Mouse (Mus musculus): Measurements from ENCODE around the gene Scg3. TPM values are rescaled to one million over a fixed set of nuclear protein-coding genes. Genes with fewer than 3 reads are reported as not detected.

Scg3 gene
- total and polyA plus RNA-seq, 3 experiments = not detected

GRCm38 (mm10) chr9:75607496-75607895 is 76.4 kb downstream of the Scg3 start (continued):
- TF ChIP-seq POLR2AphosphoS2 (IDR thresholded peaks at IDR 0.05; ENCODE audit: low read length) = no peak

- Histone ChIP-seq H3K36me3 (ENCODE audit: control insufficient read depth in 1 of 2, insufficient read depth in 2 of 2, low read length in 2 of 2) (no peaks in the 10 kb centered on the region), H3K27ac (ENCODE audit: control insufficient read depth, low read depth, low read length) (no peak overlapping the region), H3K4me1 (ENCODE audit: control insufficient read depth in 1 of 2, insufficient read depth in 2 of 2, low read length in 2 of 2) (no peaks in the 10 kb centered on the region), H3K27me3 (ENCODE audit: control insufficient read depth in 1 of 2, insufficient read depth in 2 of 2, low read length in 2 of 2) (peaks cover 0 to 2% of the 10 kb centered on the region in 2 experiments; a peak in 2 of 4 replicates), H3K9me3 (replicated peaks; ENCODE audit: insufficient read depth, low read length) (no peaks in the 10 kb centered on the region), H3K9ac (ENCODE audit: control insufficient read depth, low read depth, low read length, poor library complexity, severe bottlenecking) (no peak overlapping the region), H3K79me2 (ENCODE audit: control insufficient read depth, insufficient read depth, low read length, poor library complexity) (no peaks in the 10 kb centered on the region), H3K4me3 (ENCODE audit: control insufficient read depth in 1 of 2, insufficient read depth in 1 of 2, low read depth in 2 of 2, low read length in 2 of 2) (no peak overlapping the region)
- no peak for TF ChIP-seq ZC3H11A (IDR thresholded peaks at IDR 0.05; ENCODE audit: low read depth, low read length)
- no peak for TF ChIP-seq SIN3A (IDR thresholded peaks at IDR 0.05; ENCODE audit: low read length)
- TF ChIP-seq NELFE (IDR thresholded peaks at IDR 0.05; ENCODE audit: low read depth, low read length) = no peak
- TF ChIP-seq ELF1 (IDR thresholded peaks at IDR 0.05; ENCODE audit: low read depth, low read length) = no peak
- TF ChIP-seq USF1 (IDR thresholded peaks at IDR 0.05; ENCODE audit: low read depth, low read length) = no peak
- TF ChIP-seq ETS1 (IDR thresholded peaks at IDR 0.05; ENCODE audit: low read depth, low read length) = no peak
- TF ChIP-seq HCFC1 (IDR thresholded peaks at IDR 0.05; ENCODE audit: low read depth, low read length) = no peak
- TF ChIP-seq MAFK (IDR thresholded peaks at IDR 0.05; ENCODE audit: borderline replicate concordance, low read depth, low read length) = no peak
- TF ChIP-seq ZKSCAN1 (IDR thresholded peaks at IDR 0.05; ENCODE audit: low read depth, low read length) = no peak
- TF ChIP-seq KAT2A (conservative IDR thresholded peaks at IDR 0.05; ENCODE audit: low read depth, low read length) = no peak
- TF ChIP-seq CHD1 (IDR thresholded peaks at IDR 0.05; ENCODE audit: low read depth, low read length) = no peak
- TF ChIP-seq POLR2AphosphoS2 (IDR thresholded peaks at IDR 0.05; ENCODE audit: low read length) = no peak
- no peak for TF ChIP-seq MYC (IDR thresholded peaks at IDR 0.05; ENCODE audit: low read depth, low read length)
- TF ChIP-seq TAL1 (IDR thresholded peaks at IDR 0.05; ENCODE audit: low read length) = no peak
- TF ChIP-seq MAZ (IDR thresholded peaks at IDR 0.05; ENCODE audit: low read depth, low read length) = no peak
- no peak for TF ChIP-seq SMC3 (IDR thresholded peaks at IDR 0.05; ENCODE audit: low read depth, low read length)
- DNase-seq (ENCODE audit: low read depth, low spot score) = no peak
Measured at GRCm38 (mm10) chr9:75601510-75601909, 82.3 kb downstream of the Scg3 start.

DNA sequence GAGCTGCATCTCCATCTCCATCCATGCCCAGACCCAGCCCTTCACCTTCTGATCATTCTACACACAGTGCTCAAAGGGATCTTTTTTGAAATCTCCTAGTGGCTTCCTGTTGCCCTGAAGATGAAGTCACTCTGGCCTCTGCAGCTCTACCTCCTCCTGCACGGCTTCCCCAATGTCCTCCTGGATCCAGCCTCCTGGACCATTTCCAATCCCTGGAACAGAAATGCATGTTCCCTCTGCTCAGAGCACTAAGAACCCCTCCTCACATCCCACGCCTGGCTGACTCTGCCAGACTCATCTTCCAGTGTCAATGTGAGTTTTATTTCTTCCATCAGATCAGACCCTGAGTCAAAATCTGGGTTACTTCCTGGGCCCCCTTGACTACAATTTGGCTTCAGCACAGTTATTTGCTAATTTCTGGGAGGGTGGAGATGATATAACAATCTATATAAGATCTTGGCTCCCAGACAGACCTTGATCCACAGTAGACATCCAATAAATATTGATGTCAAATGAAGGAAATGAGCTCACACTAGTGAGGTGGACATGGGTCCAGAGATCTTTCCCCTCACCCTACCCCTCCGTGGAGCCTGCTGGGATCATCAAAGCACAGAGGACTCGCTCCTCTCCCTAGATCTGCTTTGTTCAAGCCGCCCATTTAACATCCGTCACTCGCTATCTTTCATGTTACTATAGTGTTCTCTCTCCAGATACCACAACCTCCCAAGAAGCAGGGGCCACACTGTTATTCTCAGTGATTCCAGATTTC is 83.5 kb downstream of the Scg3 start:
- Histone ChIP-seq H3K9ac (ENCODE audit: control insufficient read depth, low read depth, low read length, poor library complexity, severe bottlenecking) (no peak overlapping the region), H3K4me1 (ENCODE audit: control insufficient read depth in 1 of 2, insufficient read depth in 2 of 2, low read length in 2 of 2) (no peaks in the 10 kb centered on the region), H3K79me2 (ENCODE audit: control insufficient read depth, insufficient read depth, low read length, poor library complexity) (no peaks in the 10 kb centered on the region), H3K27ac (ENCODE audit: control insufficient read depth, low read depth, low read length) (no peak overlapping the region), H3K9me3 (replicated peaks; ENCODE audit: insufficient read depth, low read length) (no peaks in the 10 kb centered on the region), H3K4me3 (ENCODE audit: control insufficient read depth in 1 of 2, insufficient read depth in 1 of 2, low read depth in 2 of 2, low read length in 2 of 2) (no peak overlapping the region), H3K36me3 (ENCODE audit: control insufficient read depth in 1 of 2, insufficient read depth in 2 of 2, low read length in 2 of 2) (no peaks in the 10 kb centered on the region), H3K27me3 (ENCODE audit: control insufficient read depth in 1 of 2, insufficient read depth in 2 of 2, low read length in 2 of 2) (peaks cover 0 to 2% of the 10 kb centered on the region in 2 experiments; a peak in 2 of 4 replicates)
- TF ChIP-seq JUND (IDR thresholded peaks at IDR 0.05; ENCODE audit: low read depth, low read length) = no peak
- no peak for TF ChIP-seq GATA1 (IDR thresholded peaks at IDR 0.05; ENCODE audit: low read depth, low read length)
- no peak for TF ChIP-seq SMC3 (IDR thresholded peaks at IDR 0.05; ENCODE audit: low read depth, low read length)
- TF ChIP-seq SIN3A (IDR thresholded peaks at IDR 0.05; ENCODE audit: low read length) = no peak
- no peak for TF ChIP-seq CHD2 (IDR thresholded peaks at IDR 0.05; ENCODE audit: low read length)
- no peak for TF ChIP-seq GABPA (IDR thresholded peaks at IDR 0.05; ENCODE audit: low read depth, low read length)
- TF ChIP-seq USF2 (IDR thresholded peaks at IDR 0.05; ENCODE audit: borderline replicate concordance in 1 of 2, insufficient read depth in 1 of 2, low read depth in 1 of 2, low read length in 2 of 2) = no peak
- DNase-seq (ENCODE audit: low read depth, low spot score) = no peak
